Mouse (Mus musculus): Measurements from ENCODE around the gene Bod1.

The Bod1 gene

DNA sequence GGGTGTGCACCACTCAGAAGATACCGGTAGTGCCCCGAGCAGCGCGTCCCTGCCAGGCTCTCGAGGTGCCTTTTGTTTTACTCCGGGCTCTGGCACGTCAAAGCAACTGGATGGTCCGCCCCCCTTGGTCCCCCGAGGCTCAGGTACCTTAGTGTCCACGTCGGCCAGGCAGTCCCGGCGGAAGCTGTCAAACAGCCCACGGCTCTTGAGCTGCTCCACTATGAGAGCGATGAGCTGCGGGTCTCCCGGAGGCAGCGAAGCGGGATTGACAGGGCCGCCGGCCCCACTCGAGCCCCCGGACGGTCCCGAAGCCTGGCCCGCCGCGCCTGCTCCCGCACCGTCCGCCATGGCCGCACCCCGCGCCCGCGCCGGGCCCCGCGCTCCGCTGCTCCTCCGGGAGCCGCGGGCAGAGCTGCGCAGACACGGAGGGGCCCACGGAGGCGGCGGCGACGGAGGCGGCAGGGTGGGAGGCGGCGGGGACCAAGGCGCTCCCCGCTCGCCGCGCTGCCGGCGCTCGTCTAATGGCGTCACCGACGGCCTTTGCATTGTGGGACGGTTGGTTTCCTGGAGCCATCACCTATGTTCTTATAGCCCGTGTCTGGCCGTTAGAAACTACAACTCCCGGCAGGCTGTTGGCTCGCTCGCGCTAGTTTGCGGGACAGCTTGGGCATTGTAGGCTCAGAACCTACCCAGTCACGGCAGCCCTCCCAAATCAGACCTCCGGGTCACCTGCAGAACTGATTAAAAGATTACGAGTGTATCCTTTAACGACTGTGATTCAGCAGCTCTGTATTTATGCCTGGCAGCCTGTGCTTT lies at the start of gene Bod1:
TSS of gene Bod1 (minus strand) at position 532 of the 816 bp plus-strand sequence.
- peak; percentile 87 to 91 for DNase-seq (ENCODE audit: low spot score in 2 of 2)

DNA sequence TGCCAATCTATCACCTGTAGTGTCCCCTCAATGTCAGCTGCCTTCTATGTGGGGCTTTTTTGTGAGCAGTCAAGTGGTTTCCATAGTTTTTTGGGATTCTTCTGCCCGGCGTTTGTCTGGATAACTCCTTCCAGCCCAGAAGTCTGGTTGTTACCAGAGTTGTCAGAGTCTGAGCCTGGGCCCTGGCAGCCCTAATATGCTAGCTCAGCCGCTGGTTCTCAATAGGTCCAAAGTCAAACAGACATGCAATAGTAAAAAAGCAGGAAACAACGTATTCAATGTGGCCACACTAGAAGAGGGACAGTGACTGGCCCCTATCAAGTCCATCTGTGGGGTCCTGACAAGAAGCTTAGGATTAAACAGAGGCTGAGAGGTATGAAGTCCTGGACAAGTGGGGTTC lies 47.4 kb upstream of the Bod1 start:
- DNase-seq (ENCODE audit: low spot score in 2 of 2) = no peak

DNA sequence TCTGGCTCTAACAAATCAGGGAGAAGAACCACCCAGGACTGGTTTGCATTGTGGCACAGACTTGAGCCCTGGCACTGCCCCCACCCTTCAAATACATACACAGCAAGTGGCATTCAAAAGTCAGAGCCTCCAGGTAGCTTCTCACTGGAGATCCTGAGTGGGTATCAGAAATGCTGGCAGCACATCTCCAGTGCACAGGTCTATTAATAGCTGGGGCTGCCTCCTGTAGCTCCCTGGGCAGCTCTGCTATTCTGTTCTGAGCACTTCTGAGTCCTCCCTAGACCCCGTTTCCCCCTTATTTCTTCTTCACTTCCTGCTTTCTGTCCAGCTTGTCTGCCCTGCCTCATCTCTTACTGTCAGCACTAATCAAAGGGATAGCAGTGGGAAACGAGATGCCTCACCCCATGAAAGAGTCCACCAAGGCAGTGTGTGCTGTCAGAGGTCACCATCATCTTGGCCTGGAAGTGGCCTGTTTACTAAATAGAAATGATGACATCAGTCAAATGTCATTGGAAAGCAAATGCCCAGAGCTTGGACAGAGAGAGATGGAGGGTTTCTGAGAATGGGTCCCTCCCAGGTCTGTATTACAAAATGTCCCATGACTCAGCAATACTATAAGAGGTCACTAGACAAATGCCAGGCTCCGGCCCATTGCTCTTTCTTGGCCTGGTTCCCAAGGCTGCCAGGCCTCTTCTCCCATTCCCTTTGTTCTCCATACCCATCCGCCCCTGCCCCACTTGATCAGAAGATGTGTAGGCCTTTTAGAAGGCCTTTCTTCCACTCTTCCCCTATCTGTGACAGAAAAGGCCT lies 46.4 kb upstream of the Bod1 start:
- no peak for DNase-seq (ENCODE audit: low spot score in 2 of 2)

DNA sequence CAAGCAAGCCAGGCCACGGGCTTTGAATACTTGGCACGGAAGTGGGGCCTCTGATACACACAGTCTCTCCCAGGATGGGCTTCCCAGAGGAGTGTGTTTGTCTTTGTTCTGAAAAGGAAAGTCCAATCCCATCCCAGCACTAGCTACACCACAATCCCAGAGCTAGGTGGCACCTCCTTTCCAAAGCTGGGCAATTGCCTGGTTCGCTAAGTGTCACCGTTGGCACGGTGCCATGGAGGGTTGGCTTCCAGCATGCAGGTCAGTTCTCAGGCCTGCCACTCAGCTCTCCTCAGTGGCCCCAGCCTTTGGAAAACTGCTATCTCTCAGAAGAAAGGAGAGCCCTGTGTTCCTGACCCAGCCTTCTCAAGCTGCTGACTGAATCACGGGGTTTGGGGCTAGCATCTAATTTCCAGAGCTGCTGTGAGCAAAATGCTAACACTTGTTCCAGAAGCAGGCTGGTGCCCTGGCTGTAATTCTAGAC lies 42.0 kb upstream of the Bod1 start:
- peak; percentile 45 to 62 for DNase-seq (ENCODE audit: low spot score in 2 of 2)

DNA sequence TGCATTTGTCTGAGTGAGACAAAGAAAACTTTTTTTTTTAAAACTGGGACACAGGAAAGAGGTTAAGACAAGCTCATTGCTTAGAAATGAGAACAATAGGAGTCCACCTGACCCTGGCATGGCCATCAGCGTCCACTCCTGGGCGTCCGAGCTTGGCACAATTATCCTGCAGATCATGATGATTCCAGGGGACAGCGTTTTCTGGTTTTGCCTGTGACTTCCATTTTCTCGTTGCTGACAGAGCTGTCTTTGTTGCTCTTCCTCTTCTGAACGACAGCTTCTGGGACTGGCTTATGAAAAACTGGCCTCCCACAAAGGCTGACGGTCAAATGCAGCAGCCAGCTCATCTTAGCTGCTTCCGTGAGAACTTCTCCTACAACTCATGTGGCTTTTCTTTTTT lies 41.4 kb upstream of the Bod1 start:
- DNase-seq (ENCODE audit: low spot score in 2 of 2) = no peak

DNA sequence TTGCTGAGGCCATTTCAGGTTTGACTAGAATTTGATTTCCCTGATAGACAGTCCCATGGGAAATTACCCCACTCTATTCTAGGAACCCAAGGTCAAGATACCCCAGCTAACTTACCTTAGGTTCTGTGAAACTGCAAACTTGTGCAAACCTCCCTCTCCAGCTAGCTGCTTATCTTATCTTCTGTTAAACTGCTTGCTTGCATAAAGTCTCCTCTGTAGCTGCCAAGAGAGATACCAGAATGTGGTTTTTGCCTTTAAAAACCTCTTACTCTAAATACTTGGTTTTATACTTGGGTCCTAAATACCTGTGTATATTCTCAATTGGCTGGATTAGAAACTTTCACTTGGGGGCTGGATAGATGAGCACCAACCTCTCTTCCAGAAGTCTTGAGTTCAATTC lies 36.1 kb upstream of the Bod1 start:
- no peak for DNase-seq (ENCODE audit: low spot score in 2 of 2)

DNA sequence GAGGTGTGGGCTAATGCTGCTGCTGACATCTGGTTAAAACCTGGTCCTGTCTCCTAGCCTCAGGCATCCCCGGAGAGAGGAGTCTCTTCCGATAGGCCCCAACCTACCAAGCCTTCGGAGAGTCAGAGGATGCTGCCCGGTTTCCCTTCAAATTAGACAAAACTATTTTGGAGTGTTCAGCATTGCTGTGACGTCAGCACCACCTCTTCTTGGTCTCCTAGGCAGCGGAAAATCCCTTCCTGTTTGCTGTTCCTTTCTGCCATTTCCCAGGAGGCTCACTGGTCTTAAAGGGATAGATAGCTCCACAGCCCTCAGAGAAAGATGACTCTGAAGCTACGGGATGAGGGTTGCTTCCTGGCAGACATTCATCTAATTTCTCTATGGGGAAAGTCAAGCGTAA lies 31.5 kb upstream of the Bod1 start:
- peak in 1 of 2 experiments; percentile 41 for DNase-seq (ENCODE audit: low spot score in 2 of 2)

DNA sequence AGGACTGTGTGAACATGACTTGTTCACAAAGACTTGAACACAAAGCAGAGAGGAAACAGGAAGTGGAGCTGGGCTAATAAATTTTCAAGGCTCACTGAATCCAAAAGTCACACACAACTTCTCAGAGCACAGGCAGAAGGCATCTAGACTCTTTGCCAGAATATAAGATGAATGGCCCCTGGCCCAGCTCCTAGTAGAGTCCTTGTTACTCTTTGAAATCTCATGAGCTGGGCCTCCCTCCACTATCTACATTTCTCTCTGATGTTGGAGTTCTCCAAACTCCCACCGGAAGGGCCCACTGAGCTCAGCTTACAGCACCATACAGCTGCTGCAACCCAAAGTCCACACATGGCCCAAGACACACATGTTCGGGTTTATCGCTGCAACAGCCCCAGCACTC lies 30.2 kb upstream of the Bod1 start:
- DNase-seq (ENCODE audit: low spot score in 2 of 2) = no peak

DNA sequence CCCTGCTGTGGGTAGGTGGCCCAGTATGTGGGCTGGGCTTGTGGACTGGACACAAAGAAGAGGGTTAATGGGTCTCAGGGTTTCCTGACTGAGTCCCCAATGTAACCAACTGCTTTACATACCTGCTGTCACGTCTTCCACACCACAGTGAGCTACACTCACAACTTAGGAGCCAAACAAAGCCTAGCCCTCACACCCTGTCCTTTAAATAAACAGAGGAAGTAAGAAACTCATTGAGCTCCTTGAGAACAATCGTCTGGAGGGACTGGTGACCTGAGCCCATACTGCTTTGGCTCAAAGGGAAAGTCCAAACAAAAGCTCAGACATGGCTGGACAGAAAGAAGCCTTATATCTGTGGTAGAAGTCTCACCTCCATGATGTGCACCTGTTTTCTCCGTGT lies 27.8 kb upstream of the Bod1 start:
- no peak for DNase-seq (ENCODE audit: low spot score in 2 of 2)

DNA sequence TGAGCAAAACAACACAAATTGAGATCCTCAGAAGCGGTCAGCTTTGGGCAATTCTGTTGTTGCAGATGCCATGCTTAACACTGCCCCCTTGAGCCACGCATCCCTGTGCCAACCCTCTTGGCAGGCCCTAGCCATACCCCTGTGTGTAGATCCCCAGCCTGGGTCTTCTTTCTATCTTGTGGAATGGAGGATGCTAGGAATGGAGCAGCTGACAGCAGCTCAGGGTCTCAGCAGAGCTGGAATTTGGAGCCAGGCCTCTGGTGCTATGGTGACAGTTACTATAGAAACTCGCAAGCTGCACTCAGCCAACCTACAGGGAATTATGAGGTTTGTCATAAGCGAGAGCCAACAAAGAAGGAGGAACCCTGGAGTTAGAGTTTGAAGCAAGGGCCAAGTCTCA lies 23.1 kb upstream of the Bod1 start:
- DNase-seq (ENCODE audit: low spot score in 2 of 2) = peak in 1 of 2 experiments; percentile 48

DNA sequence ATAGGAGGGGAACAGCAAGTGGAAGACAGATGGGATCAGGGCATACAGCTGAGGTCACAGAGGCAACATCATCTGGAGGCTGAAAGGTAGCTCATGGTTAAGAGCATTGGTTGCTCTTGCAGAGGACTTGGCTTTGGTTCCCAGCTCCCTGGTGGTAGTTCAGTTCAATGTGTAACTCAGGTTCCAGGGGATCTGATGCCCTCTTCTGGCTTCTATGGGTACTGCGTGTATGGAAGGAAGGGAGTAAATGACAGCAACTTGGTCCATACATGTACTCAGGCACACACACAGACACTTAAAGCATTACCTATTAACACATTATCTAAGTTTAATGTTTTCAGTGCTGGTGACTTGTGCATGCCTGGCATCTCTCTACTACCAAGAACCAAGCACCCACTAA lies 22.4 kb upstream of the Bod1 start:
- DNase-seq (ENCODE audit: low spot score in 2 of 2) = no peak

DNA sequence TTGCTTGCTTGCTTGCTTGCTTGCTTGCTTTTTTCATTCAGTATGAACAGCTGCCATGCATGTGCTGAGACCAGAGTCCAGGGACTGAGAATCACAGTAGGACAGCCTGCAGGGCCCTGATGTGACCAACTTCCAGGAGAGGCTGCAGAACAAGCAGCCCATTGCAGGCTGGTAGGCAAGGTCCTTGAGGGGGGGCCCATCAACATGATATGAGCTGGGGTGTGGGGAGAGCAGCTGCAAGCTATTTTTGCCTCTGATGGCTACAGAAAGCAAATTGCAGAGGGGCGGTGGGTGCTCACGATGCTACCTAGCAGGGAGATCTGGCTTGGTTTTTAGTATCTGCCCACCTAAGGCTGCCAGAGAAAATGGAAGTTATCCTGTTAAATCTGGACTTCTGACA lies 21.6 kb upstream of the Bod1 start:
- DNase-seq (ENCODE audit: low spot score in 2 of 2) = no peak

DNA sequence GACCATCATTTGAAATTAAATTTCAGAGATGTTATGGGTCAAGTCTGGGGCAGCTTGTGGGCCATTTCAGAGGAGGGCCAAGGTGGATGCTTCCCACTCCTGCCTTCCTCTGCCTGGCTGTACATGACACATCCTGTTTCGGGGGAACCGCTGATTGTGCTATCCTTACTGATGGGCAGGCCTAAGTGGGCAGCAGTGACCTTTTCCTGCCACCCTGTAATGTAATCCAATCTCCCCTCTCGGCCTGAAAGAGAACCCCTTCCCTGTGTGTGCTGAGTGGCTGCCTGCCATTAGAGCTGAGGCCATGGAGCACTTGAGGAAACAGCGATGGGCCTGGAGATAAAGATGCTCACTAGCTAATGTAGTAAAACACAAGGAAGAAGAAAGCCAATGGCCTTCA lies 17.3 kb upstream of the Bod1 start:
- DNase-seq (ENCODE audit: low spot score in 2 of 2) = no peak

DNA sequence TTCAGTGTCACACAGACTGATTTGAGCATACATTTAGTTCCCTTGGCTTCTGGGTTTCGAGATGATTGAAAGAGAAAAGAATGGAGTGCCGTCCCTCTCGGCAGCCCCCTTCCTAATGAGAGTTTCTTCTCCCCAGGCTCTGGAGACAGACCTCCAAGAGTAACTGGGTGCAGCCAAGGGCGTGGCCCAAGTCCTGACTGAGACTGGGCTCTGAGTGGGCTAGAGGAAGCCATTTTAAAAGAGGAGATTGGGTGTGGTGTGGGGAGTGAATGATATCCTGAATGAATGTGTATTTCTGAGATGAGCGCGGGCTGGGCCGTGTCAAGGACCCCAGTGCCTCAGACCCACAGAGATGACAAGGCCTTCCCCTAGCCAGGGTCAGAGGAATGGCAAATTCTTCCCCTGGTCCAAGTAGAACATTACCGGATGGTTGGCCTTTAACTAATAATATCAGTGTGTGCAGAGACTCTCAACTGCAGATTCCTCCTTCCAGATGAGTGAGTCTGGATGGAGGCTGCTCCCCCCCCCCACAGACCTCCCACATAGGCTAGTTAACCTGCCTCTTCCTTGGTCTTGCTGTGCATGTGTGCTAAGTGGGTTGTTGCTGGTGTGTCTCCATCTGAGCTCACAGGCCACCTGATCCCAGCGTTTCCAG lies 13.4 kb upstream of the Bod1 start:
- DNase-seq (ENCODE audit: low spot score in 2 of 2) = no peak

DNA sequence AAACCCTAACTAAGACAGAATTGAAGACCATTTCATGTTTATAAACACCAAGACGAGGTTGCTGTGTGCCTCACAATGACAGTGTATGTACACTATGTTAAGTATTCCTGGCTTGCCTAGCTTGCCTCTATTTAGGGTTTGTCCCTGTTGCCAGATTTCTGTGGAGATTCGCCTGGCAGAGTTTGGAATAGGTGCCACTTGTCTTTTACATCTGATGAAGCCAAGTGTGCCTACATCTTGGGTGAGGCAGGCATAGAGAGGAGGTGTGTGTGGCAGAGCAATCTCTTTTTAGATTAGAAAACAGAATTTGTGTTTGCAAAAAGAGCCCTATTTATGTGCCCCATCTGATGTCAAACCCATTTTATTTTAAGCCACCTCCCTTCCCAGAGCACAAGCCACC lies 12.4 kb upstream of the Bod1 start:
- DNase-seq (ENCODE audit: low spot score in 2 of 2) = no peak

DNA sequence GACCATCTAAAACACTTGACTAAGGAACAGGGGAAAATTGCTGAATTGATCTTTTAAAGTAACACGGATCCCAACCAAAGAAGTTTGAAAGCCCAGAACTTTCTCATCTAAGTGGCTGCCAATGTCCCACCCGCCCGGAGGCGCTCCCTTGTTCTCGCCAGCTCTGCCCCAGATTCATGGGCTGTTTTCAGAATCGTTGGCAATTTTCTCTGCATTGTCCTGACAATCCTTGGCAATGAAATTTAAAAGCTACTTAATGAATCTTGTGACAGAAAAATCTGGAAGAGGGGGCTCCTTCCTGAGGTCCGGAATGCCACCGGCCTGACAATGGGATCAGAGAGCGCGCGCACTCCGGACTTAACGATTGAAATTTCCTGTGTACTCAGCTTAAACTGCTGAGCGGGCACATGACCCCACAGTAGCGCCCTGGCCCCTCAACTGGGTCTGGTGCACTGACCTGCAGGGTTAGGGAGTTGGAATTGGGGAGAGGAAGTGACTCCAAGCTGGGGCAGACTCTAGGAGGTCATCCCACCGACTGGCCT lies 8.2 kb upstream of the Bod1 start:
- no peak for DNase-seq (ENCODE audit: low spot score in 2 of 2)

DNA sequence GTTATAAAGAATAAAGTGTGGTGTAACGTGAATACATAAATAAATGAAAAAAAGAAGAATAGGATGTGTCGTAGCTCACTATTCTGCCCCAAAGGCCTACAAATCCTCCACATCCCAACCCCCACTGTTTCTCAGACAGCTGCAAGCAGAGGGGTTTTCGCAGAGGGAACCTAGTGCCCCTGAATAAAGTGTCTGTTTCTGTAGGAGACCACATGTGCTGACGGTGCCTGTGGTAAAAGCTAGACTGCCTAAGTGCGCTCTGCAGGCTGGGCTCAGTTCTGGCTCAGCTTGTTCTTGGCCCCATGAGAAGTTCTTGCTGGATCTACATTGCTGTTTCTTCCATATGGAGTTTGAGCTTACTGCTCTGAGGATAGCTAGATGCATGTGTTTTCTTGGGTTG lies 5.6 kb upstream of the Bod1 start:
- DNase-seq (ENCODE audit: low spot score in 2 of 2) = no peak

DNA sequence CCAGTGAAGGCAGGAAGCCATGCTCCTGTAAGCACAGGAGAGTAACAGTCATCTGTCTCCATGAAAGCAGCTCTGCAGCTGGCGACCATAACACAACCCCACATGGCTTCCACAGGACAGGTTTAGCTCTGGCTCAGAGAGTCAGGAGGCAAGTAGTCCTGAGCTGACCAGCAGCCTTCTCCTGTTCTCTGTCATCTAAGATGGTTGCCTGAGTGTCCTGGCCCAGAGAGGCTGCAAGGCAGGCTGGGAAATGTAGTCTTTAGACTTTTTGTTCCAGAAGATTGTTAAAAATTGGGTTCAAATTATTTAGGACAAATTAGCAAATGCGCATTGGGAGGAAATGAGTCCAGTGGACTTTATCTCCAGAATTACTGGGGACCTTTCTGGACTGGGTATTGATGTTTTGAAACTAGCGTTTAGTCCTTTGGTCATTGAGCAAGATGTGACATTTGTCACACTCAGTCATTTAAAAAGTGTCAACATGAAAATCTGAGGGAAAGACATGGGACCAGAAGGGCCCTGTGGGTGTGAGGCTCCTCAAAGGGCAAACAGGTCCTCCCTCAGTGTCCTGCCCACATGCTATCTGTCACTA lies 5.1 kb upstream of the Bod1 start:
- no peak for DNase-seq (ENCODE audit: low spot score in 2 of 2)

DNA sequence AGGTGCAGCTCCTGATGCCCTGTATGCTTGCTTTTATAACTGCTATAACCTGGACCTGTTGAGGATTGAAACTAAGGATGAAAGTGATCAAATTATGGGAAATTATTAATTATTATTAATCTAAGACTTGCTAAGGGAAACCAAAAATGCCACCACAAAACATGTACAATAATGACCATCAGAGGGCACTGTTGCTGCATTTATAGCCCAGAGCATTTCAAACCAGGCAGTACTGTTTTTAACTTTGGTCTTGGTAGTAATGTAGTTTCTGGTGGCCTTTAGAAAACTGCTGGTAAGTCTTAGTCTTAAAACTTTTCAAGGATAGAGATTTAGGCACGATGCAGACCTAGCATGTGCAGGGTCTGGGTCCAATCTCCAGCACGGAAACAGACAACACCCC lies 3.7 kb upstream of the Bod1 start:
- no peak for DNase-seq (ENCODE audit: low spot score in 2 of 2)

DNA sequence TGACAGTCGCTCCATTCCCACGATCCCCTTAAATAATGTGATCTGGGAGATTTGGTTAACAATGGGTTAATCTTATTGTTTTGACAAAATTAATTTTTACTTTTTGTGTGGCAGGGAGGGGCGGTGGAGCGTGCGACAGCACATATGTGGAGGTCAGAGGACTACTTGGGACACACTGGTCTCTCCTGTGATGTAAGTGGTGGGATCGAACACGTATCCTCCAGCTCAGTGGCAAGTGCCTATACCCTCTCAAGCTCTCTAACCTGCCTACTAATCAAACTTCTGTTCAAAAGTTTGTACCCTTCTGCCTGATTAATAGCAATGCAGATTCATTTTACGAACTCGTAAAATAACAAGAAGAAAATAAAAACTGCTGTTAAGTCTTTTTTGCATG lies 482 bp upstream of the Bod1 start:
- DNase-seq (ENCODE audit: low spot score in 2 of 2) = no peak

DNA sequence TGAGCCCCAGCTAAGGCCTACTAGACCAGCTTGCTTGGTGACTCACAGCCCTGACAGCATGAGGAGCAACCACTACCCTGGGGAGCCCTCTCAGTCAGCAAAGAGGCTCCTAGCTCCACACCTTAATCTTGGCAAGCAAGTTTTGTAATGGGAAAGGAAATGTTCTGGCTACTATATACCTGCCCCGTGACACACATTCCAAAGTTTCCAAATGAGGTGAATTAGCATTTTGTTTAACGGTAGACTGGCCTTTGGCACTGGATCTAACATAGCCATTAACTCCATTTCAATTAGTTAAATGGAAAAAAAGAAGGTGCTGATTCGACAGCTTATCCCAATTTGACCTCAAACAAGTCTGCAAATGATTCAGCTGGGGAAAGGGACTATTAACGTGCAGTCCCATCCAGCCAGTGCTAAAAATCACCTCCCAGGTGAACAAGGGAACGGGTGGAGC lies 1.2 kb downstream of the Bod1 start:
- DNase-seq (ENCODE audit: low spot score in 2 of 2) = no peak

Data from frontal cortex, postnatal 25 days (tissue).